Mouse (Mus musculus) myocyte (in vitro differentiated cells): ENCODE data around the gene Olfr65. TPM values are rescaled to one million over a fixed set of nuclear protein-coding genes. Genes with fewer than 3 reads are reported as not detected.

Source experiments
- H3K27me3 ChIP-seq: one replicate; pipeline ENCODE4 v1.6.1; 2011; ENCODE audit not compliant: control insufficient read depth, insufficient read depth, insufficient read length
- H3K36me3 ChIP-seq: one replicate; pipeline ENCODE4 v1.6.1; 2011; ENCODE audit not compliant: control insufficient read depth, insufficient read depth
- H3K4me2 ChIP-seq: one replicate; pipeline ENCODE4 v1.6.1; 2011; ENCODE audit warnings: low read depth, control low read depth
- H3K4me3 ChIP-seq: one replicate; pipeline ENCODE4 v1.5.1; 2011; ENCODE audit warnings: mild to moderate bottlenecking, control low read depth, moderate library complexity
- H3K79me2 ChIP-seq: one replicate; pipeline ENCODE4 v1.6.1; 2011; ENCODE audit not compliant: control insufficient read depth, insufficient read depth
- H3ac ChIP-seq: one replicate; pipeline ENCODE4 v1.6.1; 2011; ENCODE audit not compliant: control insufficient read depth, insufficient read length
- CEBPB ChIP-seq: IDR thresholded peaks from 2 replicates; pipeline ENCODE4 v1.6.1; 2011; ENCODE audit warnings: mild to moderate bottlenecking, moderate library complexity; ENCODE audit not compliant: poor library complexity, insufficient read depth, severe bottlenecking
- E2F4 ChIP-seq: IDR thresholded peaks from one replicate; pipeline ENCODE4 v1.6.1; 2011; ENCODE audit warnings: mild to moderate bottlenecking, control low read depth, moderate library complexity; ENCODE audit not compliant: insufficient read depth
- MAX ChIP-seq: IDR thresholded peaks from one replicate; pipeline ENCODE4 v1.6.1; 2011; ENCODE audit warnings: low read depth, mild to moderate bottlenecking, control low read depth
- MYOD1 ChIP-seq, 3 experiments: IDR thresholded peaks; one replicate each; pipeline ENCODE4 v1.6.1; 2011; ENCODE audit warnings: control low read depth in 2 of 3, low read depth in 2 of 3, mild to moderate bottlenecking in 2 of 3, moderate library complexity in 1 of 3; ENCODE audit not compliant: insufficient read length in 2 of 3, control insufficient read depth in 1 of 3
- MYOG ChIP-seq, 3 experiments: IDR thresholded peaks; one replicate each; pipeline ENCODE4 v1.6.1; 2011; ENCODE audit warnings: control low read depth in 2 of 3, low read depth in 2 of 3, mild to moderate bottlenecking in 2 of 3; ENCODE audit not compliant: insufficient read length in 2 of 3, control insufficient read depth in 1 of 3, insufficient read depth in 1 of 3
- POLR2A ChIP-seq: IDR thresholded peaks from one replicate; pipeline ENCODE4 v1.6.1; 2011; ENCODE audit warnings: low read depth, mild to moderate bottlenecking, control low read depth, moderate library complexity; ENCODE audit not compliant: insufficient read length
- POLR2AphosphoS2 ChIP-seq: IDR thresholded peaks from one replicate; pipeline ENCODE4 v1.6.1; 2011; ENCODE audit warnings: low read depth, control low read depth; ENCODE audit not compliant: insufficient read length
- REST ChIP-seq: IDR thresholded peaks from one replicate; pipeline ENCODE4 v1.6.1; 2011; ENCODE audit warnings: mild to moderate bottlenecking, control low read depth, moderate library complexity; ENCODE audit not compliant: insufficient read depth, insufficient read length
- SRF ChIP-seq: IDR thresholded peaks from one replicate; pipeline ENCODE4 v1.6.1; 2011; ENCODE audit warnings: low read depth; ENCODE audit not compliant: control insufficient read depth, insufficient read length
- TCF12 ChIP-seq: IDR thresholded peaks from one replicate; pipeline ENCODE4 v1.6.1; 2011; ENCODE audit warnings: mild to moderate bottlenecking, control low read depth; ENCODE audit not compliant: poor library complexity, insufficient read depth, severe bottlenecking
- TCF3 ChIP-seq: IDR thresholded peaks from one replicate; pipeline ENCODE4 v1.6.1; 2011; ENCODE audit warnings: low read depth, control low read depth; ENCODE audit not compliant: insufficient read length
- USF1 ChIP-seq: IDR thresholded peaks from one replicate; pipeline ENCODE4 v1.6.1; 2011; ENCODE audit warnings: low read depth, mild to moderate bottlenecking, control low read depth, moderate library complexity
- polyA plus RNA-seq: library from polyadenylated mRNA; unstranded; fragments of >200 nt; fragmentation: generic; extraction: Trizol; gene quantifications from one replicate; pipeline ENCODE4 v1.2.1, GENCODE M21; 2012; ENCODE audit warnings: missing spikeins

Olfr65 gene
- polyA plus RNA-seq, result not detected

GRCm38 (mm10) chr7:103903187-103903586 lies at the start of gene Olfr65:
TSS of gene Olfr65 (plus strand) at chr7:103903487.
- Histone ChIP-seq H3K36me3 (no peaks in the 10 kb centered on the region), H3K4me2 (no peak within 1 kb of the TSS), H3K4me3 (no peak within 1 kb of the TSS), H3K79me2 (no peaks in the 10 kb centered on the region), H3ac (no peak within 1 kb of the TSS), H3K27me3 (no peaks in the 10 kb centered on the region)
- TF ChIP-seq USF1, result no peak
- no peak for TF ChIP-seq MYOG (IDR thresholded peaks at IDR 0.05; ENCODE audit: control insufficient read depth in 1 of 3, insufficient read depth in 1 of 3, insufficient read length in 2 of 3, low read depth in 2 of 3)
- TF ChIP-seq E2F4, result no peak
- no peak for TF ChIP-seq MYOD1 (IDR thresholded peaks at IDR 0.05; ENCODE audit: control insufficient read depth in 1 of 3, insufficient read length in 2 of 3, low read depth in 2 of 3)
- TF ChIP-seq TCF12, result no peak
- TF ChIP-seq POLR2A, result no peak
- TF ChIP-seq REST, result no peak
- no peak for TF ChIP-seq POLR2AphosphoS2
- no peak for TF ChIP-seq TCF3
- TF ChIP-seq MAX, result no peak
- TF ChIP-seq CEBPB, result no peak
- TF ChIP-seq SRF, result no peak

- no peak overlapping the region for H3K4me3 ChIP-seq
- no peaks in the 10 kb centered on the region for H3K79me2 ChIP-seq
- H3ac ChIP-seq, result no peak overlapping the region
- H3K27me3 ChIP-seq, result no peaks in the 10 kb centered on the region
- TF ChIP-seq TCF12 (no peak), SRF (no peak), POLR2A (no peak), CEBPB (no peak), MYOG (IDR thresholded peaks at IDR 0.05; ENCODE audit: control insufficient read depth in 1 of 3, insufficient read depth in 1 of 3, insufficient read length in 2 of 3, low read depth in 2 of 3) (no peak), MYOD1 (IDR thresholded peaks at IDR 0.05; ENCODE audit: control insufficient read depth in 1 of 3, insufficient read length in 2 of 3, low read depth in 2 of 3) (no peak), POLR2AphosphoS2 (no peak), TCF3 (no peak), E2F4 (no peak), MAX (no peak), REST (no peak), USF1 (no peak)
- H3K36me3 ChIP-seq, result no peaks in the 10 kb centered on the region
- H3K4me2 ChIP-seq, result no peak overlapping the region
These were observed 48.6 kb upstream of the Olfr65 start for GRCm38 (mm10) chr7:103854669-103855068.

- TF ChIP-seq E2F4, result no peak
- no peak for TF ChIP-seq REST
- no peak for TF ChIP-seq CEBPB
- no peak overlapping the region for H3K4me2 ChIP-seq
- no peaks in the 10 kb centered on the region for H3K79me2 ChIP-seq
- H3K36me3 ChIP-seq, result no peaks in the 10 kb centered on the region
- no peak overlapping the region for H3ac ChIP-seq
- no peak overlapping the region for H3K4me3 ChIP-seq
- H3K27me3 ChIP-seq, result no peaks in the 10 kb centered on the region
These were observed 44.2 kb upstream of the Olfr65 start for GRCm38 (mm10) chr7:103859076-103859475.

- H3ac ChIP-seq, result no peak overlapping the region
- no peaks in the 10 kb centered on the region for H3K27me3 ChIP-seq
- no peaks in the 10 kb centered on the region for H3K36me3 ChIP-seq
- no peak overlapping the region for H3K4me2 ChIP-seq
- TF ChIP-seq POLR2AphosphoS2 (no peak), SRF (no peak), TCF3 (no peak), MAX (no peak), USF1 (no peak), CEBPB (no peak), TCF12 (no peak), POLR2A (no peak), E2F4 (no peak), MYOG (IDR thresholded peaks at IDR 0.05; ENCODE audit: control insufficient read depth in 1 of 3, insufficient read depth in 1 of 3, insufficient read length in 2 of 3, low read depth in 2 of 3) (no peak), MYOD1 (IDR thresholded peaks at IDR 0.05; ENCODE audit: control insufficient read depth in 1 of 3, insufficient read length in 2 of 3, low read depth in 2 of 3) (no peak), REST (no peak)
- no peaks in the 10 kb centered on the region for H3K79me2 ChIP-seq
- no peak overlapping the region for H3K4me3 ChIP-seq
These were observed 42.4 kb upstream of the Olfr65 start for GRCm38 (mm10) chr7:103860855-103861254.

GRCm38 (mm10) chr7:103861531-103861930 lies 41.8 kb upstream of the Olfr65 start:
- Histone ChIP-seq H3K79me2 (no peaks in the 10 kb centered on the region), H3K4me2 (no peak overlapping the region), H3ac (no peak overlapping the region), H3K36me3 (no peaks in the 10 kb centered on the region), H3K27me3 (no peaks in the 10 kb centered on the region), H3K4me3 (no peak overlapping the region)
- TF ChIP-seq MAX (no peak), USF1 (no peak), TCF3 (no peak), REST (no peak), E2F4 (no peak), MYOD1 (IDR thresholded peaks at IDR 0.05; ENCODE audit: control insufficient read depth in 1 of 3, insufficient read length in 2 of 3, low read depth in 2 of 3) (no peak), POLR2AphosphoS2 (no peak), POLR2A (no peak), CEBPB (no peak), TCF12 (no peak), SRF (no peak), MYOG (IDR thresholded peaks at IDR 0.05; ENCODE audit: control insufficient read depth in 1 of 3, insufficient read depth in 1 of 3, insufficient read length in 2 of 3, low read depth in 2 of 3) (no peak)
